Comparison of ENCODE assay signal across 8 mouse cellular contexts in genomic region chr16:18249364-18249967, GRCm38 (mm10). TPM values are rescaled to one million over a fixed set of nuclear protein-coding genes. Genes with fewer than 3 reads are reported as not detected.
DNase-seq lines count a peak whose midpoint lies in the region; ATAC-seq and TF ChIP-seq lines count a peak whose summit lies in the region.

No protein-coding gene starts in this region.

- H3K36me3 ChIP-seq in heart, embryonic 10.5 days, result peaks cover 64% of the 10 kb centered on the region
- peaks cover 66% of the 10 kb centered on the region for H3K36me3 ChIP-seq in kidney, embryonic 14.5 days (ENCODE audit: control insufficient read depth, insufficient read depth, low read length)
- H3K36me3 ChIP-seq in liver, postnatal 0 days (replicated peaks; ENCODE audit: insufficient read depth, low read length), result peaks cover 56% of the 10 kb centered on the region

- peak overlapping the region; percentile 83 for H3K4me2 ChIP-seq in kidney, embryonic 14.5 days (replicated peaks; ENCODE audit: low read depth, low read length)
- peak overlapping the region; percentile 83 for H3K4me2 ChIP-seq in liver, postnatal 0 days (ENCODE audit: low read depth, low read length)

- peak overlapping the region; percentile 91 for H3K9ac ChIP-seq in kidney, embryonic 14.5 days (ENCODE audit: low read depth, low read length)
- peak overlapping the region; percentile 86 for H3K9ac ChIP-seq in liver, postnatal 0 days (replicated peaks)

- TF ChIP-seq EP300 in liver, postnatal 0 days (IDR thresholded peaks at IDR 0.05; ENCODE audit: low read depth), result no peak

- H3K27ac ChIP-seq in heart, embryonic 10.5 days, result peak overlapping the region; percentile 97
- H3K27ac ChIP-seq in kidney, embryonic 14.5 days (ENCODE audit: low read depth, low read length), result peak overlapping the region; percentile 89
- peak overlapping the region; percentile 92 for H3K27ac ChIP-seq in liver, postnatal 0 days (ENCODE audit: low read depth)

- WGBS in heart, embryonic 10.5 days, result 7% methylated on average over 27 of the region's 27 CpGs
- WGBS in kidney, embryonic 14.5 days, result 4% methylated on average over 27 of the region's 27 CpGs
- 1% methylated on average over 27 of the region's 27 CpGs for WGBS in liver, postnatal 0 days (ENCODE audit: insufficient replicate concordance)

- peaks cover 31% of the 10 kb centered on the region for H3K4me1 ChIP-seq in heart, embryonic 10.5 days
- peaks cover 27% of the 10 kb centered on the region for H3K4me1 ChIP-seq in kidney, embryonic 14.5 days (ENCODE audit: control insufficient read depth, insufficient read depth, low read length)
- H3K4me1 ChIP-seq in liver, postnatal 0 days (ENCODE audit: insufficient read depth), result peaks cover 27% of the 10 kb centered on the region

- peak overlapping the region; percentile 95 for H3K4me3 ChIP-seq in heart, embryonic 10.5 days
- H3K4me3 ChIP-seq in kidney, embryonic 14.5 days (ENCODE audit: low read length), result peak overlapping the region; percentile 89
- peak overlapping the region; percentile 83 for H3K4me3 ChIP-seq in liver, postnatal 0 days (ENCODE audit: low read depth, low read length)

- H3K9me3 ChIP-seq in heart, embryonic 10.5 days, result no peaks in the 10 kb centered on the region
- no peaks in the 10 kb centered on the region for H3K9me3 ChIP-seq in kidney, embryonic 14.5 days (ENCODE audit: control insufficient read depth, low read length)
- no peaks in the 10 kb centered on the region for H3K9me3 ChIP-seq in liver, postnatal 0 days (ENCODE audit: low read length)

- H3K27me3 ChIP-seq in heart, embryonic 10.5 days (ENCODE audit: insufficient read depth, poor library complexity, severe bottlenecking), result no peaks in the 10 kb centered on the region
- H3K27me3 ChIP-seq in kidney, embryonic 14.5 days (ENCODE audit: control insufficient read depth, insufficient read depth, low read length), result no peaks in the 10 kb centered on the region
- H3K27me3 ChIP-seq in liver, postnatal 0 days (ENCODE audit: insufficient read depth, low read length), result no peaks in the 10 kb centered on the region

- ATAC-seq in common myeloid progenitor, adult 5-6 weeks (replicated peaks; ENCODE audit: low read depth, poor library complexity, severe bottlenecking), result peak; percentile 69
- peak; percentile 40 for ATAC-seq in kidney, embryonic 14.5 days (ENCODE audit: low FRiP score, low TSS enrichment)
- ATAC-seq in liver, postnatal 0 days, result peak; percentile 11

- no peak for TF ChIP-seq CTCF in liver, postnatal 0 days (IDR thresholded peaks at IDR 0.05; ENCODE audit: low read depth)

- peak; percentile 38 for DNase-seq in urinary bladder, postnatal 25 days (ENCODE audit: low spot score)
- no peak for DNase-seq in urinary bladder, adult 2 months (ENCODE audit: low spot score)
- no peak for DNase-seq in heart, embryonic 10.5 days (ENCODE audit: low spot score)
- peak; percentile 72 for DNase-seq in liver, postnatal 0 days
- peak; percentile 57 for DNase-seq in neural tube, embryonic 10.5 days (ENCODE audit: extremely low spot score, low spot score)
- peak; percentile 26 to 48 for DNase-seq in thymus, adult 18-20 months

RNA-seq across cellular contexts. Expression of gene Ranbp1, which starts 0.9 kb away (rescaled TPM):
- polyA plus RNA-seq in urinary bladder, adult 2 months (2012; rRNA removed), result 88.4 and 90.6 TPM in 2 replicates
- 518 and 584 TPM in 2 replicates for total RNA-seq in common myeloid progenitor, adult 5-6 weeks (2017)
- polyA plus RNA-seq in heart, embryonic 10.5 days (2016; fragmentation: Nextera tagmentation; extraction: Ambion mirVana), result 601 and 873 TPM in 2 replicates
- 846 and 1,191 TPM in 2 replicates for polyA plus RNA-seq in kidney, embryonic 14.5 days (2014; fragmentation: Nextera tagmentation; extraction: Ambion mirVana)
- 156 and 160 TPM in 2 replicates for polyA plus RNA-seq in liver, postnatal 0 days (2015; fragmentation: Nextera tagmentation; extraction: Ambion mirVana)

RNA-seq across cellular contexts. Expression of gene Trmt2a, which starts 1.0 kb away (rescaled TPM):
- polyA plus RNA-seq in urinary bladder, adult 2 months (2012; rRNA removed), result 55.6 and 56.7 TPM in 2 replicates
- total RNA-seq in common myeloid progenitor, adult 5-6 weeks (2017), result 86.6 and 110 TPM in 2 replicates
- 83.3 and 111 TPM in 2 replicates for polyA plus RNA-seq in heart, embryonic 10.5 days (2016; fragmentation: Nextera tagmentation; extraction: Ambion mirVana)
- polyA plus RNA-seq in kidney, embryonic 14.5 days (2014; fragmentation: Nextera tagmentation; extraction: Ambion mirVana), result 78.3 and 83.4 TPM in 2 replicates
- 22.9 and 23.3 TPM in 2 replicates for polyA plus RNA-seq in liver, postnatal 0 days (2015; fragmentation: Nextera tagmentation; extraction: Ambion mirVana)

RNA-seq across cellular contexts. Expression of gene Gm49776, which starts 8.7 kb away (rescaled TPM):
- polyA plus RNA-seq in urinary bladder, adult 2 months (2012; rRNA removed), result not detected in 2 replicates
- total RNA-seq in common myeloid progenitor, adult 5-6 weeks (2017), result not detected in 2 replicates
- 1.4 and 4.0 TPM in 2 replicates for polyA plus RNA-seq in heart, embryonic 10.5 days (2016; fragmentation: Nextera tagmentation; extraction: Ambion mirVana)
- polyA plus RNA-seq in kidney, embryonic 14.5 days (2014; fragmentation: Nextera tagmentation; extraction: Ambion mirVana), result 1.2 and 1.9 TPM in 2 replicates
- 1.1 TPM in 1 of 2 replicates, not detected in the other for polyA plus RNA-seq in liver, postnatal 0 days (2015; fragmentation: Nextera tagmentation; extraction: Ambion mirVana)

RNA-seq across cellular contexts. Expression of gene Zdhhc8, which starts 14.5 kb away (rescaled TPM):
- polyA plus RNA-seq in urinary bladder, adult 2 months (2012; rRNA removed), result 27.3 and 35.1 TPM in 2 replicates
- total RNA-seq in common myeloid progenitor, adult 5-6 weeks (2017), result 3.6 and 10.1 TPM in 2 replicates
- 21.2 and 27.5 TPM in 2 replicates for polyA plus RNA-seq in heart, embryonic 10.5 days (2016; fragmentation: Nextera tagmentation; extraction: Ambion mirVana)
- polyA plus RNA-seq in kidney, embryonic 14.5 days (2014; fragmentation: Nextera tagmentation; extraction: Ambion mirVana), result 14.4 and 17.2 TPM in 2 replicates
- polyA plus RNA-seq in liver, postnatal 0 days (2015; fragmentation: Nextera tagmentation; extraction: Ambion mirVana), result 1.3 and 1.6 TPM in 2 replicates

RNA-seq across cellular contexts. Expression of gene Ccdc188, which starts 31.8 kb away (rescaled TPM):
- polyA plus RNA-seq in urinary bladder, adult 2 months (2012; rRNA removed), result not detected in 2 replicates
- not detected in 2 replicates for total RNA-seq in common myeloid progenitor, adult 5-6 weeks (2017)
- polyA plus RNA-seq in heart, embryonic 10.5 days (2016; fragmentation: Nextera tagmentation; extraction: Ambion mirVana), result not detected in 2 replicates
- polyA plus RNA-seq in kidney, embryonic 14.5 days (2014; fragmentation: Nextera tagmentation; extraction: Ambion mirVana), result not detected in 2 replicates
- not detected in 2 replicates for polyA plus RNA-seq in liver, postnatal 0 days (2015; fragmentation: Nextera tagmentation; extraction: Ambion mirVana)

Comparison
In these comparisons a context has a peak if more than half of its experiments do, and no peak if none do; other contexts are left out.
1. DNase-seq: peak in urinary bladder, postnatal 25 days (single experiment), liver, postnatal 0 days (single experiment), neural tube, embryonic 10.5 days (single experiment) and thymus, adult 18-20 months (2 of 2); none in urinary bladder, adult 2 months (single experiment) and heart, embryonic 10.5 days (single experiment).
2. ATAC-seq: peak in every context shown above with its lines; median percentile 69 in common myeloid progenitor, adult 5-6 weeks; 40 in kidney, embryonic 14.5 days; 11 in liver, postnatal 0 days.
3. Peak in every context shown above with its lines, with median percentiles within 50 percentile points of each other: H3K27ac ChIP-seq and H3K4me3 ChIP-seq.